Mouse (Mus musculus): ENCODE results near the gene Ccdc110. TPM values are rescaled to one million over a fixed set of nuclear protein-coding genes. Genes with fewer than 3 reads are reported as not detected.

Ccdc110 gene
- total RNA-seq, 2 experiments from 2014 or later: not detected

GRCm38 (mm10) chr8:45975837-45976468 is 41.5 kb downstream of the Ccdc110 start:
- no peak for DNase-seq

GRCm38 (mm10) chr8:45986665-45987064 is 52.2 kb downstream of the Ccdc110 start:
- DNase-seq: no peak

GRCm38 (mm10) chr8:45988189-45988588 is 53.8 kb downstream of the Ccdc110 start:
- no peak for DNase-seq

- DNase-seq: no peak
Observed at GRCm38 (mm10) chr8:45990631-45991310, 56.4 kb downstream of the Ccdc110 start.

Other genes with a start within 250 kb of the Ccdc110 start
- 10 to 100 TPM; 21.9 to 30.0 TPM for gene Pdlim3, start 49.2 kb upstream of the Ccdc110 start, total RNA-seq (2021)
- 1 to 10 TPM in 1 of 2 experiments, under 1 TPM in 1; 0.37 to 1.3 TPM for gene 1700029J07Rik, start 40.6 kb downstream of the Ccdc110 start, total RNA-seq (2021)
- gene Ufsp2, start 40.9 kb downstream of the Ccdc110 start, total RNA-seq (2021): 10 to 100 TPM; 31.2 to 33.1 TPM
- gene Lrp2bp, start 64.7 kb downstream of the Ccdc110 start, total RNA-seq (2021): 1 to 10 TPM in 1 of 2 experiments, under 1 TPM in 1; 0.77 to 1.0 TPM
- gene Ankrd37, start 71.1 kb downstream of the Ccdc110 start, total RNA-seq (2021): 1 to 10 TPM; 4.9 to 7.2 TPM
- gene Cfap97, start 217.2 kb downstream of the Ccdc110 start, total RNA-seq (2021): 10 to 100 TPM; 11.3 to 13.4 TPM
- gene Snx25, start 217.5 kb downstream of the Ccdc110 start, total RNA-seq (2021): 1 to 10 TPM; 8.1 to 8.3 TPM

Data from heart, adult 18-20 months (tissue).